Mouse (Mus musculus): ENCODE data around the gene Gm3625. TPM values are rescaled to one million over a fixed set of nuclear protein-coding genes. Genes with fewer than 3 reads are reported as not detected.

The Gm3625 gene
- polyA plus RNA-seq, 1 experiment: not detected

- H3K27ac ChIP-seq (ENCODE audit: insufficient read depth, low read depth, low read length): peak overlapping the region; percentile 34
- WGBS: 58% methylated on average over 4 of the region's 4 CpGs
- H3K4me3 ChIP-seq (ENCODE audit: low read depth, low read length): no peak overlapping the region
- peaks cover 6% of the 10 kb centered on the region; the same call in 1 of the 2 replicates for H3K4me1 ChIP-seq (ENCODE audit: control insufficient read depth, insufficient read depth, insufficient read length, low read length)
- no peaks in the 10 kb centered on the region for H3K27me3 ChIP-seq (ENCODE audit: control insufficient read depth, insufficient read depth, low read length)
- peaks cover 2% of the 10 kb centered on the region; the same call in 1 of the 2 replicates for H3K36me3 ChIP-seq (ENCODE audit: control insufficient read depth, insufficient read depth, low read length)
- no peak for TF ChIP-seq CTCF (IDR thresholded peaks at IDR 0.05; ENCODE audit: extremely low read depth, insufficient read length, insufficient replicate concordance, low read depth, low read length)
- TF ChIP-seq POLR2A (IDR thresholded peaks at IDR 0.05; ENCODE audit: low read depth, low read length): no peak
Observed at GRCm38 (mm10) chr12:4599713-4600112, 7.0 kb upstream of the Gm3625 start.

- WGBS: 36% methylated on average over 8 of the region's 8 CpGs
- TF ChIP-seq POLR2A (IDR thresholded peaks at IDR 0.05; ENCODE audit: low read depth, low read length) (no peak), CTCF (IDR thresholded peaks at IDR 0.05; ENCODE audit: extremely low read depth, insufficient read length, insufficient replicate concordance, low read depth, low read length) (no peak)
- Histone ChIP-seq H3K4me1 (ENCODE audit: control insufficient read depth, insufficient read depth, insufficient read length, low read length) (peaks cover 6% of the 10 kb centered on the region; the same call in 1 of the 2 replicates), H3K36me3 (ENCODE audit: control insufficient read depth, insufficient read depth, low read length) (peaks cover 2% of the 10 kb centered on the region; the same call in 1 of the 2 replicates), H3K27me3 (ENCODE audit: control insufficient read depth, insufficient read depth, low read length) (no peaks in the 10 kb centered on the region), H3K4me3 (ENCODE audit: low read depth, low read length) (no peak overlapping the region), H3K27ac (ENCODE audit: insufficient read depth, low read depth, low read length) (peak overlapping the region; percentile 20; the same call in 1 of the 2 replicates)
Observed at GRCm38 (mm10) chr12:4598666-4599428, 6.1 kb upstream of the Gm3625 start.

- Histone ChIP-seq H3K4me3 (ENCODE audit: low read depth, low read length) (no peak overlapping the region), H3K27me3 (ENCODE audit: control insufficient read depth, insufficient read depth, low read length) (no peaks in the 10 kb centered on the region), H3K27ac (ENCODE audit: insufficient read depth, low read depth, low read length) (no peak overlapping the region), H3K4me1 (ENCODE audit: control insufficient read depth, insufficient read depth, insufficient read length, low read length) (peaks cover 6% of the 10 kb centered on the region; the same call in 1 of the 2 replicates), H3K36me3 (ENCODE audit: control insufficient read depth, insufficient read depth, low read length) (no peaks in the 10 kb centered on the region)
- WGBS: 45% methylated on average over 6 of the region's 6 CpGs
- no peak for TF ChIP-seq CTCF (IDR thresholded peaks at IDR 0.05; ENCODE audit: extremely low read depth, insufficient read length, insufficient replicate concordance, low read depth, low read length)
- no peak for TF ChIP-seq POLR2A (IDR thresholded peaks at IDR 0.05; ENCODE audit: low read depth, low read length)
Observed at GRCm38 (mm10) chr12:4595055-4595454, 2.3 kb upstream of the Gm3625 start.

- Histone ChIP-seq H3K27ac (ENCODE audit: insufficient read depth, low read depth, low read length) (peak overlapping the region; percentile 82), H3K4me1 (ENCODE audit: control insufficient read depth, insufficient read depth, insufficient read length, low read length) (peaks cover 4% of the 10 kb centered on the region; the same call in 1 of the 2 replicates), H3K27me3 (ENCODE audit: control insufficient read depth, insufficient read depth, low read length) (no peaks in the 10 kb centered on the region), H3K4me3 (ENCODE audit: low read depth, low read length) (no peak overlapping the region; the same call in 1 of the 2 replicates), H3K36me3 (ENCODE audit: control insufficient read depth, insufficient read depth, low read length) (no peaks in the 10 kb centered on the region)
- 25% methylated on average over 9 of the region's 9 CpGs for WGBS
- TF ChIP-seq POLR2A (IDR thresholded peaks at IDR 0.05; ENCODE audit: low read depth, low read length) (no peak), CTCF (IDR thresholded peaks at IDR 0.05; ENCODE audit: extremely low read depth, insufficient read length, insufficient replicate concordance, low read depth, low read length) (no peak)
Observed at GRCm38 (mm10) chr12:4593930-4594391, 1.2 kb upstream of the Gm3625 start.

- TF ChIP-seq CTCF (IDR thresholded peaks at IDR 0.05; ENCODE audit: extremely low read depth, insufficient read length, insufficient replicate concordance, low read depth, low read length) (0 out of 2 replicates have a peak, but pooled peaks have one; percentile 4), POLR2A (IDR thresholded peaks at IDR 0.05; ENCODE audit: low read depth, low read length) (no peak)
- no peaks in the 10 kb centered on the region for H3K36me3 ChIP-seq (ENCODE audit: control insufficient read depth, insufficient read depth, low read length)
- peak overlapping the region; percentile 82 for H3K27ac ChIP-seq (ENCODE audit: insufficient read depth, low read depth, low read length)
- WGBS: under 1% methylated on average over 68 of the region's 80 CpGs
- H3K4me1 ChIP-seq (ENCODE audit: control insufficient read depth, insufficient read depth, insufficient read length, low read length): peaks cover 2% of the 10 kb centered on the region; the same call in 1 of the 2 replicates
- no peaks in the 10 kb centered on the region for H3K27me3 ChIP-seq (ENCODE audit: control insufficient read depth, insufficient read depth, low read length)
- peak overlapping the region; percentile 95 for H3K4me3 ChIP-seq (ENCODE audit: low read depth, low read length)
Observed at GRCm38 (mm10) chr12:4593166-4593929, 621 bp upstream of the Gm3625 start.

- no peak overlapping the region for H3K27ac ChIP-seq (ENCODE audit: insufficient read depth, low read depth, low read length)
- H3K4me3 ChIP-seq (ENCODE audit: low read depth, low read length): peak overlapping the region; percentile 95; the same call in 1 of the 2 replicates
- no peaks in the 10 kb centered on the region for H3K27me3 ChIP-seq (ENCODE audit: control insufficient read depth, insufficient read depth, low read length)
- WGBS: 58% methylated on average over 6 of the region's 6 CpGs
- TF ChIP-seq CTCF (IDR thresholded peaks at IDR 0.05; ENCODE audit: extremely low read depth, insufficient read length, insufficient replicate concordance, low read depth, low read length): no peak
- TF ChIP-seq POLR2A (IDR thresholded peaks at IDR 0.05; ENCODE audit: low read depth, low read length): no peak
- no peaks in the 10 kb centered on the region for H3K36me3 ChIP-seq (ENCODE audit: control insufficient read depth, insufficient read depth, low read length)
- H3K4me1 ChIP-seq (ENCODE audit: control insufficient read depth, insufficient read depth, insufficient read length, low read length): peaks cover 2% of the 10 kb centered on the region; the same call in 1 of the 2 replicates
Observed at GRCm38 (mm10) chr12:4592025-4592424, 702 bp downstream of the Gm3625 start.

Data from small intestine, adult 2 months (tissue).